Mouse (Mus musculus): ENCODE data around the gene Akr1cl.

GRCm38 (mm10) chr1:65052140-65052539, 19.6 kb upstream of the Akr1cl start:
- TF ChIP-seq GATA1 (IDR thresholded peaks at IDR 0.05; ENCODE audit: borderline replicate concordance, low read length) (no peak), FLI1 (IDR thresholded peaks at IDR 0.05; ENCODE audit: low read length) (no peak)
